Mouse (Mus musculus) cortical plate, adult 2 months (tissue): ENCODE results near the gene Pcdh19.

Experiments
- CTCF ChIP-seq: fragments of 200-500 bp; IDR thresholded peaks from 2 replicates; pipeline ENCODE4 v1.5.1; 2011; ENCODE audit warnings: mild to moderate bottlenecking, control low read depth, low read length; ENCODE audit not compliant: insufficient read depth; ENCODE audit errors: extremely low read depth
- POLR2A ChIP-seq: fragments of 200-500 bp; IDR thresholded peaks from 2 replicates; pipeline ENCODE4 v1.6.1; 2011; ENCODE audit warnings: mild to moderate bottlenecking, low read length, control low read depth; ENCODE audit not compliant: insufficient read depth; ENCODE audit errors: extremely low read depth

DNA sequence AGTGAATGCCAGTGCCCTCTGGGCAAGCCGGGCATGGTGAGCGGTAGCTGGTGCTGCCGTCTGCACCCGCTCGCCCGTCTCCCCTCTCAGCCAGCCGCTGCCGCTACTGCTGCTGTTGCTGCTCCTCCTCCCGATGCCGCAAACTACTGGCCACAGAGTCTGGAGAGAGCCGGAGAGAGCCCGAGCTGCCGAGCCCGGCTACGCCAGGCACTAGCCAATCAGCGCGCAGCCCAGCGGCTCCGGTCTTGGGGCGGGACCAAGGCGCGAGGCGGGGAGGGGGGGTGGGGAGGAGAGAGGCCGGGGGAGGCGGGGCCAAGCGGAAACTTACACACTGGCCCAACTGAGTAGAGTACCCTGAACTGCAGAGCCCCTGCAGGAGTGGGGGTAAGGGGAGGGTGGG lies at the start of gene Pcdh19:
- peak; percentile 89 for TF ChIP-seq POLR2A
- TF ChIP-seq CTCF, result no peak
